Comparison of ENCODE assay signal across 8 mouse cellular contexts in the genomic region with DNA sequence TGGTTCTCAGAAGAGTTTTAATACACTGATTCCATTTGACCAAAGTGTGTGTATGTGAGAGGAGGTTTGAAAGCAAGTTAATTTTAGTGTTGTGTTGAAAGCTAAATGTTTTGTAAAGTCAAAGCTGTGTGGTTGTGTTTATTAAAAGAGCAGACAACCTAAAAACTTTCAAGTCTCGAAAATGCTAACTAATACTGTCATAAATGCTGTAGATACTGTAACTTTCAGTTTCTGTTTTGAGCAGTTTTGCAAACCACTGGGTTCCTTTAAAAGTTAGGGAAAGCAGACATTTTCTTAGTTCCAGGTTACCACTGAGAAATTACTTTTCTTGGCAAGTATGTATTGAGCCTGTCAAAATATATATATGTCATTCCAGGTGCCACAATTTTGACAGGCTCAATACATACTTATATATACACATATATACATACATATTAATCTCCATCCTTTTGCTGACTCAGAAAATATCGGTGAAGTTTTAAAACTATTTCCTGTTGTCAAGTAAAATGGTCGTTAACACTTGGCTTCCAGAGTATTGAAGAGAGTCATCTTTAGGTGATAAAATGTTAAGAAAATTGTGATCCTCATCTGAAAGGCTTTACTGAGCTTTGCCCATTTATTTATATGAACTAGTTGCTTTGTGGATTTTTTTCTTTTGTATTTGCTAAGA. TPM values are rescaled to one million over a fixed set of nuclear protein-coding genes. Genes with fewer than 3 reads are reported as not detected.
A peak's percentile ranks its signal among the peaks of the same experiment; 100 is the strongest.
DNase-seq lines count a peak whose midpoint lies in the region; ATAC-seq and TF ChIP-seq lines count a peak whose summit lies in the region.

No protein-coding gene starts in this region.

- no peak for TF ChIP-seq CTCF in lung, adult 2 months (IDR thresholded peaks at IDR 0.05; ENCODE audit: insufficient read depth, low read length)
- TF ChIP-seq CTCF in intestine, postnatal 0 days (IDR thresholded peaks at IDR 0.05; ENCODE audit: low read depth), result no peak

- no peak for ATAC-seq in intestine, postnatal 0 days
- ATAC-seq in neural tube, embryonic 15.5 days (ENCODE audit: low FRiP score), result no peak

- peaks cover 3% of the 10 kb centered on the region for H3K4me1 ChIP-seq in lung, adult 2 months (ENCODE audit: control insufficient read depth, insufficient read depth, low read length)
- peaks cover 23% of the 10 kb centered on the region for H3K4me1 ChIP-seq in embryonic facial prominence, embryonic 10.5 days
- no peaks in the 10 kb centered on the region for H3K4me1 ChIP-seq in intestine, postnatal 0 days (replicated peaks; ENCODE audit: control insufficient read depth, insufficient read depth, low read length)
- H3K4me1 ChIP-seq in neural tube, embryonic 15.5 days, result peaks cover 27% of the 10 kb centered on the region

- TF ChIP-seq POLR2A in lung, adult 2 months (IDR thresholded peaks at IDR 0.05; ENCODE audit: borderline replicate concordance, extremely low read depth, low read depth, low read length), result no peak

- no peaks in the 10 kb centered on the region for H3K27me3 ChIP-seq in embryonic facial prominence, embryonic 10.5 days (replicated peaks; ENCODE audit: low read depth, poor library complexity, severe bottlenecking)
- H3K27me3 ChIP-seq in intestine, postnatal 0 days (replicated peaks; ENCODE audit: control insufficient read depth, insufficient read depth, low read length), result no peaks in the 10 kb centered on the region
- H3K27me3 ChIP-seq in neural tube, embryonic 15.5 days (replicated peaks), result no peaks in the 10 kb centered on the region

- WGBS in lung, adult 2 months, result 30% methylated on average over 3 of the region's 3 CpGs
- 75% methylated on average over 3 of the region's 3 CpGs for WGBS in embryonic facial prominence, embryonic 10.5 days
- WGBS in intestine, postnatal 0 days, result 40% methylated on average over 3 of the region's 3 CpGs
- WGBS in neural tube, embryonic 15.5 days, result 76% methylated on average over 3 of the region's 3 CpGs

- H3K27ac ChIP-seq in embryonic facial prominence, embryonic 10.5 days (replicated peaks), result peak overlapping the region; percentile 84; the same call in 1 of the 2 replicates
- H3K27ac ChIP-seq in intestine, postnatal 0 days (ENCODE audit: low read depth, low read length), result peak overlapping the region; percentile 71
- H3K27ac ChIP-seq in neural tube, embryonic 15.5 days (replicated peaks), result no peak overlapping the region

- peaks cover 26% of the 10 kb centered on the region for H3K36me3 ChIP-seq in embryonic facial prominence, embryonic 10.5 days (replicated peaks)
- H3K36me3 ChIP-seq in intestine, postnatal 0 days (ENCODE audit: control insufficient read depth, insufficient read depth), result peaks cover 10% of the 10 kb centered on the region; the same call in 1 of the 2 replicates
- peaks cover 9% of the 10 kb centered on the region for H3K36me3 ChIP-seq in neural tube, embryonic 15.5 days

- peak overlapping the region; percentile 83 for H3K9ac ChIP-seq in intestine, postnatal 0 days (ENCODE audit: low read depth, low read length)
- H3K9ac ChIP-seq in neural tube, embryonic 15.5 days (replicated peaks), result peak overlapping the region; percentile 94

- peak overlapping the region; percentile 74 for H3K4me3 ChIP-seq in lung, adult 2 months (replicated peaks; ENCODE audit: extremely low read depth, low read depth, low read length)
- peak overlapping the region; percentile 99 for H3K4me3 ChIP-seq in embryonic facial prominence, embryonic 10.5 days
- H3K4me3 ChIP-seq in intestine, postnatal 0 days (ENCODE audit: low read depth, low read length), result peak overlapping the region; percentile 91
- H3K4me3 ChIP-seq in neural tube, embryonic 15.5 days (replicated peaks), result peak overlapping the region; percentile 100

- DNase-seq in lung, adult 2 months, result no peak
- no peak for DNase-seq in lung, postnatal 25 days (ENCODE audit: low spot score)
- DNase-seq in embryonic facial prominence, embryonic 10.5 days (ENCODE audit: low spot score), result no peak
- DNase-seq in layer of hippocampus, adult 11-12 months (ENCODE audit: low spot score), result no peak
- DNase-seq in adrenal gland, adult 18-20 months (ENCODE audit: low spot score in 2 of 2), result no peak
- no peak for DNase-seq in testis, postnatal 14 days (ENCODE audit: low spot score)

- H3K4me2 ChIP-seq in intestine, postnatal 0 days (replicated peaks; ENCODE audit: low read depth), result peak overlapping the region; percentile 86
- peak overlapping the region; percentile 79 for H3K4me2 ChIP-seq in neural tube, embryonic 15.5 days

- no peaks in the 10 kb centered on the region for H3K9me3 ChIP-seq in embryonic facial prominence, embryonic 10.5 days
- H3K9me3 ChIP-seq in intestine, postnatal 0 days (ENCODE audit: control insufficient read depth), result no peaks in the 10 kb centered on the region
- H3K9me3 ChIP-seq in neural tube, embryonic 15.5 days (replicated peaks), result no peaks in the 10 kb centered on the region

RNA-seq across cellular contexts. Expression of a gene that starts 1.2 kb away (rescaled TPM):
- polyA plus RNA-seq in lung, adult 2 months (2012; rRNA removed), result 22.6 and 37.4 TPM in 2 replicates
- 361 and 368 TPM in 2 replicates for polyA plus RNA-seq in embryonic facial prominence, embryonic 10.5 days (2016; fragmentation: Nextera tagmentation; extraction: Ambion mirVana)
- polyA plus RNA-seq in intestine, postnatal 0 days (2015; fragmentation: Nextera tagmentation; extraction: Ambion mirVana), result 166 and 179 TPM in 2 replicates
- polyA plus RNA-seq in neural tube, embryonic 15.5 days (2015; fragmentation: Nextera tagmentation; extraction: Ambion mirVana), result 239 and 254 TPM in 2 replicates
- total RNA-seq in adrenal gland, adult 18-20 months (2021), result 10 to 100 TPM; 79.4 to 84.3 TPM

RNA-seq across cellular contexts. Expression of a gene that starts 25.9 kb away (rescaled TPM):
- polyA plus RNA-seq in lung, adult 2 months (2012; rRNA removed), result 104 and 141 TPM in 2 replicates
- polyA plus RNA-seq in embryonic facial prominence, embryonic 10.5 days (2016; fragmentation: Nextera tagmentation; extraction: Ambion mirVana), result 12.9 and 15.5 TPM in 2 replicates
- polyA plus RNA-seq in intestine, postnatal 0 days (2015; fragmentation: Nextera tagmentation; extraction: Ambion mirVana), result 4.6 and 5.2 TPM in 2 replicates
- polyA plus RNA-seq in neural tube, embryonic 15.5 days (2015; fragmentation: Nextera tagmentation; extraction: Ambion mirVana), result 13.6 and 17.0 TPM in 2 replicates
- total RNA-seq in adrenal gland, adult 18-20 months (2021), result 10 to 100 TPM; 41.3 to 72.6 TPM

RNA-seq across cellular contexts. Expression of a gene that starts 31.5 kb away (rescaled TPM):
- polyA plus RNA-seq in lung, adult 2 months (2012; rRNA removed), result 0.18 and 3.1 TPM in 2 replicates
- 0.55 and 0.95 TPM in 2 replicates for polyA plus RNA-seq in embryonic facial prominence, embryonic 10.5 days (2016; fragmentation: Nextera tagmentation; extraction: Ambion mirVana)
- 0.26 and 0.51 TPM in 2 replicates for polyA plus RNA-seq in intestine, postnatal 0 days (2015; fragmentation: Nextera tagmentation; extraction: Ambion mirVana)
- 0.38 and 0.52 TPM in 2 replicates for polyA plus RNA-seq in neural tube, embryonic 15.5 days (2015; fragmentation: Nextera tagmentation; extraction: Ambion mirVana)
- total RNA-seq in adrenal gland, adult 18-20 months (2021), result 1 to 10 TPM in 1 of 2 experiments, under 1 TPM in 1; 0.46 to 1.4 TPM

RNA-seq across cellular contexts. Expression of a gene that starts 47.2 kb away (rescaled TPM):
- polyA plus RNA-seq in lung, adult 2 months (2012; rRNA removed), result 8.6 and 10.5 TPM in 2 replicates
- polyA plus RNA-seq in embryonic facial prominence, embryonic 10.5 days (2016; fragmentation: Nextera tagmentation; extraction: Ambion mirVana), result 23.9 and 25.8 TPM in 2 replicates
- 3.4 and 4.0 TPM in 2 replicates for polyA plus RNA-seq in intestine, postnatal 0 days (2015; fragmentation: Nextera tagmentation; extraction: Ambion mirVana)
- 18.4 and 21.2 TPM in 2 replicates for polyA plus RNA-seq in neural tube, embryonic 15.5 days (2015; fragmentation: Nextera tagmentation; extraction: Ambion mirVana)
- total RNA-seq in adrenal gland, adult 18-20 months (2021), result 1 to 10 TPM; 8.2 to 8.5 TPM

RNA-seq across cellular contexts. Expression of a gene that starts 57.0 kb away (rescaled TPM):
- 8.1 and 11.4 TPM in 2 replicates for polyA plus RNA-seq in lung, adult 2 months (2012; rRNA removed)
- 3.1 and 3.4 TPM in 2 replicates for polyA plus RNA-seq in embryonic facial prominence, embryonic 10.5 days (2016; fragmentation: Nextera tagmentation; extraction: Ambion mirVana)
- polyA plus RNA-seq in intestine, postnatal 0 days (2015; fragmentation: Nextera tagmentation; extraction: Ambion mirVana), result 6.3 and 6.7 TPM in 2 replicates
- polyA plus RNA-seq in neural tube, embryonic 15.5 days (2015; fragmentation: Nextera tagmentation; extraction: Ambion mirVana), result 3.1 TPM in 2 replicates
- 1 to 10 TPM; 7.3 to 8.6 TPM for total RNA-seq in adrenal gland, adult 18-20 months (2021)
